Mouse (Mus musculus): ENCODE measurements at regions not wholly inside any gene's neighbourhood (a gene's known extent, or its start where the extent isn't known, plus 50 kb on each side); places are given as distances from the start of the nearest gene placed in this dataset.

DNA sequence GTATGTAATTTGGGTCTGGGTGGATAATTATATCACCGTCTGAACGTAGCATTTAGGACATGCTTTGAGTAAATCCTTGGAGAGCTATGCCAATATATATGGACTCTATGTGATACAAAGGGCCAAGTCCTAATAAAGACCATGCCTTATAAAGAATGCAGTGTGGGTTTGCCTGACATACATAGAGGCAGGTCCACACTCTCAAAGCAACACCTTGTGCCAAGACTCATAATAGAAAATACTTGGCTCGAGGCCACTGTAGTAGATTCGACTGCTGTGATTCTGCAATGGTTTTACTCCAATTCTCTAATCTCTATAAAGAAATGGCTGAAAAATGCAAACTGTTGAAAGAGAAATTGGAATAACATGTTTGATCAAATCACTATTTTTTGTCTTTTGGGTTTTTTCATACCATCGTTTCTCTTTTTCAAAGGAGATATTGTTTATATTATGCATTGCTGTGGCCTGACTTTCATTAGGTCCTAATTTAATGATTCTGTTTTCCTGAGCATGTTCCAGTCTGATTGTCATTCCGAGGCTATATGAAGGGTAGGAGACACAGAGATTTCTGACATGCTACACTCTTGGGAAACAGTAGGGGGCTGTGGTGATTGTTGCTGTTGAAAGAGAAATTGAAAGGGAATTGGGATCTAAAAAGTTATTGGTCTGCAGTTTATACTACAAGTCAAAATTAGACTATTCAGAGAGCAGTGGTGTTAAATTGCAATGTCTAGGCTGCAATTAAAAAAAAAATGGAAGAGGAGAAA lies 884.7 kb downstream of the Ttll7 start:
- TF ChIP-seq POLR2A (IDR thresholded peaks at IDR 0.05; ENCODE audit: low read depth, low read length) (no peak), CTCF (IDR thresholded peaks at IDR 0.05; ENCODE audit: extremely low read depth, insufficient read length, insufficient replicate concordance, low read depth, low read length) (no peak)
